Mouse (Mus musculus) CH12F3 (cell line): ENCODE results near the gene Ccdc74a.

Experiments
- in situ Hi-C: fragments of 300-500 bp; cut with MboI; formaldehyde crosslinking; loops from 2 replicates; pipeline ENCODE4 v1.14.3; 2020; ENCODE audit warnings: low sequenced_read_pairs

Ccdc74a gene

DNA sequence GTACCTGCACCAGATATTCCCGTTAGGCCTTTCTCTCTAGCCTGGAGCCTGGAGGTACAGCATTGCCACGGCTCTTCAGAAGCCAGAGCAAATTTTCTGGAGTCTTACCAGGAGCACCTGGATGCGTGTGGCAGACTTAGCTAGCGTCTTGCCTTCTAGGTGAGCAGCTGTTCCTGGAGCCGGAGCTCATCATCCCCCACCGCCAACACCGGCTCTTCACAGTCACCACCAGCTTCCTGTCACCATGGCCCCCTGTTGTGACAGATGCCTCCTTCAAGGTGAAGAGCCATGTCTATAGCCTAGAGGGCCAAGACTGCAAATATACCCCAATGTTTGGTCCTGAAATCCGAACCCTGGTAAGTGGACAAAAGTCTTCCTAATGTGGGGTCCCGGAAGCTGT lies 5.6 kb upstream of the Ccdc74a start:
- in situ Hi-C loops = no loop called here

DNA sequence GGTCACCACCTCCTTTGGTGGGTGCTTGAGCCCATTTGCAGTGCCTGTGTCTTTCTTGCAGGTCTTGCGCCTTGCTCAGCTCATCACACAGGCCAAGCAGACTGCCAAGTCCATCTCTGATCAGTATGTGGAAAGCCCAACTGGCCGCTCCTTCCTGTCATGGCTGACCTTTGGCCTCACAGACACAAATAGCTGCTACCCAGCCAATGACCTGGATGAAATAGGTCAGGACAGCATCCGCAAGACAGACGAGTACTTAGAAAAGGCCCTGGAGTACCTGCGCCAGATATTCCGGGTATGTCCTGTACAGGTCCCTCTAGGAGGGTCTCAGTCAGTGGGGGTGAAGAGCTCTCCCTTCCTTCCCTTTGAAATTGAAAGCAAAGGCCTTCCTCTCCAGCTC lies 5.0 kb upstream of the Ccdc74a start:
- in situ Hi-C loops = no loop called here

DNA sequence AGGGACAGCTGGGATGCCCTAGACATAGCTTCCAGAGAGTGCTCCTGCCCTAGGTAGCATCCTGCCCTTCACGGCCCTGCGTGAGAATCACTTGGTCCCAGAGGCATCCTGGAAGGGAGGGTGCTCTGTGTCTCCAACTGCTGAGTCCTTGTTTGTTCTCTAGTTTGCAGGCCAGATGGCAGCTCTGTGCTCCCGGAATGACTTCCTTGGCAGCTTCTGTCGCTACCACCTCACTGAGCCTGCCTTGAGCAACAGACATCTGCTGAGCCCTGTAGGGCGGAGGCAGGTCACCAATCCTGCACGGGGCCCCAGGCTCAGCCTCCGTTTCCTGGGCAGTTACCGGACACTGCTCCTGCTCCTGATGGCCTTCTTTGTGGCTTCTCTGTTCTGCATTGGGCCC lies 4.0 kb upstream of the Ccdc74a start:
- in situ Hi-C loops = no loop called here

DNA sequence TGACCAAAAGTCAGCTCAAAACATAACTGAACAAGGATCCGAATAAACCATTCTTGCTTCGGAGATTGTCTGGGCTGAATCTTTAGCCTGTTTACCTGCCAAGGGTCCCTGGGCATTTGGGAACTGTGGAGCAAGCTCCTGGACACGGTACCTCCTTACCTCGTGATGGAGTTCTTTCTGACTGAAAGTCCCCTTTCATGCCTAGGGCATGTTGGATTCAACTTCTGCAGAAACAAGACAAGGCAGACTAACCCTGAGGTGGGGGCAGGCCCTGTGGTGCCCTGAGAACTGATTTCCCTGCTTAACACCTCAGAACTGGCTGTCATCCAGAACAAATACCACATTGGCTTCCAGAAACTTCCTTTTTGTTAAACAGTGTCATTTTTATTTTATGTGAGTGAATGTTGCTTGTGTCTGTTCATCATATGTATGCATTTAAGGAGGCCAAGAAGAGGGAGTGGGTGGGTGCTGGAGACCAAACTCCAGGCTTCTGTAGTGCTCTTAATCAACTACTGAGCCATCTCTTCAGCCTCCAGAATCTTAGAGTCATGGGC lies 2.8 kb upstream of the Ccdc74a start:
- in situ Hi-C loops = no loop called here

DNA sequence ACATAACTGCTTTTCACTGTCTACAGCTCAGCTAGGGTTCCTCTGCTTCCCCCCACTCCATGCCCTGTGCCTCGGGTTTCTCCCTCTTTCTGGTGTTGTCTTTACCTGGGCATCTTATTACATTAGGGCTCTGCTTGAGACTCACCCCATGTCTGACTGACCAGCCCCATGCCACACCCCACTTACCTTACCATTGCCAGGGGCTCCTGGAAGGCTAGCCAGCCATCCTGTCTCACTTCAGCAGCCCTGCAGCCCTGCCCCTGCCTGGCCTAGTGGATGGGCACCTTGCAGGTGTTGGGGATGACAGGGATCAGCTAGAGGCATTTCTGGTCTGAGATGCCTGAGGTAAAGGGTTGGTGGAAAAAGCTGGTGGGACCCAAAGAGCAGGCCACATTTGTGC lies 886 bp downstream of the Ccdc74a start:
- in situ Hi-C loops = no loop called here

DNA sequence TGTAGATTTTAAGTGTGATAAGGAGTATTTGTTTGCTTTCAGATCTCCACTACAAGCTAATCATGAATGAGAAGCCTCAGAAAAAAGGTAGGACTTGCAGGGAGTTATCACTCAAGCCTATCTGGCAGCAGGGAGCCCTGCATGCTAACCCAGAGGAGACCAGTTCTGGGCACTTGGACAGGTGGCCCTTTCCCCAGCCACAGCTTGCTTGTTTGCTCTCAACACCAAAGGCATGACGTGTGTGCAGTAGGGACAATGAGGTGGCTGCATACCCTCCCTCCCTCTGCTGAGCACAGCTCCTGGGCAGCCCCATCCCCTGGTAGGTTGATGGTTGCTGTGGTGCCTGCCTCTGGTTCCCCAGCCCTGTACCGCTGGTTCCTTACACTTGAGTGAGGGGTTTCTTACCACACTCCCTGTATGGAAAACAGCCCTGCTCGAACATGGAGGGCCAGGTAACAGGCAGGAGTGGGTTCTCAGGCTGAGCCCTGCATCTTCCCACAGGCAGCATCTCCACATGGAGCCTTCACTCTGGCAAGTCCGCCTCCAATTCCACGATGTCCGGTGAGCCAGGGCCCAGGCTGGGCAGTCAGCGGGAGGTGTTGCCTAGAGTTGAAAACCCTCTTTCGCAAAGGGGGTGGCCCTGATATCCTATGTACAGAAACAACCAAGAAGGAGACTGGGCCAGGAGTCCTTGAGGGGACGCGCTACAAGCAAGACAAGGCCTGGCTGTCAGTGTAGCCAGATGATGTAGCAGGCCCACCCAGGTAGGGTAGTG lies 1.5 kb downstream of the Ccdc74a start:
- in situ Hi-C loops = no loop called here

DNA sequence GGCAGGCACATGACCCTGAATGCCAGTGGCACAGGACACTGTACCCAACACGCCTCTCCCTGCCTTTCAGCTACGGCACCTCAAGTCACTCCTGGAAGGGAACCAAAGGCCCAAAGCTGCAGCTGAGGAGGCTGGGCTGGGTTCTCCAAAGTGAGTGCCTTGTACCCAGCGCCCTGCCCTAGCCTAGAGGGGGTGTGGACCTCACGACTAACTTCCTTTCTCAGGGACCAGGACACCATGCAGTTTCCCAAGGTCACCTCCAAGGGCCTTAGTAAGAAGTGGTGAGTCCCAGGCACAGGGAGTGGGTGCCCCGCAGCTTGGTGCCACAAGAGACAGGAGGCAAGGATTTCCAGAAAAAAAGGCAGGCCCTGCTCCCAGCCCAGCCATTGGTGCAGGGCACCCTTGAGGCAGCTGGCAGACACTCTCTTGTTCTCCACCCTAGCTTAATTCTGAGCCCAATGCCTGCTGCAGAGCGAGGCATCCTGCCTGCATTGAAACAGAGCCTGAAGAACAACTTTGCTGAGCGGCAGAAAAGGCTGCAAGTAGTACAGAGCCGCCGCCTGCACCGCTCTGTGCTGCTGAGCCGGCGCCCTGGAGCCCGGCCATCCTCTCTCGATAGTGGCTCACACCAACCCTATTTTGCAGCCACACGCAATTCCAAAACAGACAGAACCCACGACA lies 3.8 kb downstream of the Ccdc74a start:
- in situ Hi-C loops = no loop called here

DNA sequence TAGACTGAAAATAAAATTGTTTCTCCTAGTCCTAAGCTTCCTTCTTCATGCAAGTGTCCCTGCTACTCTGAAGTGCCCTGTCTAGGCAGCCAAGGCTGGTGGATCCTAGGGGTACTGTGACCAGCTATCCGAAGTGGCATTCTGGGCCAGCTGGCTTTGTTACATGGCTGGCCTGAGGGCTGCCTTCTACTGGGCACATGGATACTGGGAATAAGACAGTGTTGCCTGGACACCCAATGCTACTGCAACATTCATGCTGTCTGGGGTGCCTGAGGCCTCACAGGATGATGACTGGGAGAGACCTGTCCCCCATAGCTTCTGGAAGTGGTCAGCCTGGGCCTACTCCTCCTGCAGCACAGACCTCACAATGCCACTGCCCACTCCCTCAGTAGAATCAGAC lies 4.4 kb downstream of the Ccdc74a start:
- in situ Hi-C loops = no loop called here

DNA sequence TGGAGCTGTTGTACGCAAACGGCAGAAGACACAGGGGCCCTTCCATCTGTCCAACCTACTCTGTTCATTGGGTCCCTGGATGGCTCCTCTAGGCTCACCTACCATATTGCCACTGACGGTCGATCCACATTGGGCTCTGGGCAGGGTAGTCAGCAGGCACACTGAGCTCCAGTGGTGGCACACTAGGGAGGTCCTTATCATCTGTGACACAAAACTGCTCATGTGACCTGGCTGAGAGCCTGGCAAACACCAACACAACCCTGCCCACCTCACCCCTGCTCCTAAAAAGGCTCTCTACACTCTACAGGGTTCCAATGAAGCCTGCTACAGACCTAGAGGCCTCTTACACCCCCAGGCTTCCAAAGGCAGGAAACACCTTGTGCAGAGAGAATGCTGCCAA lies 6.3 kb downstream of the Ccdc74a start:
- in situ Hi-C loops = no loop called here

DNA sequence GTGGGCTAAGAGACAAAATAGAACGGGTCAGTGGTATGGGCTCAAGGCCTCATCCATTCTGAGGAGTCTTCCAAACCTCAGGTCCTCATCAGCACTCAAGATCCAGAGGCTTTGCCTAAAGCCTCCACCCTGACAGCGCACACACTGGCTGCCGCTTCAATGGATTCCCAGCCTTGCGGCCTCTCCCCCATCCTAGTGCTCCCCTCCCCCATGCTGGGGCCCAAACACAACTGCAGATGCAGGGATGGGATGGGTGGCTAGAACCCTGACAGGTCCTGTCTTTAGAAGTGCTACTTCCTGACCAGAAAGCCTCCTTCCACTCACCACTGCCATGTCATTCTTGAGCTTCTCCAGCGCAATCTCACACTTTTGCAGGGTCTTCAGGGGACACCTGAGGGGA lies 7.3 kb downstream of the Ccdc74a start:
- in situ Hi-C loops = no loop called here

DNA sequence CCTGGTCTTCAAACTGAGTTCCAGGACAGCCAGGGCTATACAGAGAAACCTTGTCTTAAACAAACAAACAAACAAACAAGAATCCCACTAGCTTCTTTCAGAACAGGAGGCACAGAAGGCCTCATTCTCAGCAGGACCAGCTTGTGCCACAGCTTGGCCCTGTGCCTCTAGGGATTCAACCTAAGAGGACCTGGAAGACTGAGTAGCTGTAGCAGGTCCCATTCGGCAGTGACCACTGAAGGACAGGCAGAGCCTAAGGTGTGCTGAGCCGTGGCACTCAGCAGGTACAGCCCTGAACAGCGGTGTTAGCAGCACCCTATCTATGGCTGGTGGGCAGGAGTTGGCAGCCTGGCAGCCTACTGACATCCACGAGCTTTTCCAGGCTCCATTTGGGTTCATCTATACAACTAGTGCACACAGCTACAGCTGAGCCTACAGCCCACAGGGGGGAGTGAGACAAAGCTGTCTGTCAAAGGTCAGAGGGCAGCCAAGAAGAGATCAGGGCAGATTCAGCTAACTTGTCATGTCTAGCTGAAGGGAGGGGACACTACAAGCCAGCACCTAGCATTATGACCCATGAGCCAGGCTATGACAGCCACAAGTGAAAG lies 8.0 kb downstream of the Ccdc74a start:
- in situ Hi-C loops = no loop called here

DNA sequence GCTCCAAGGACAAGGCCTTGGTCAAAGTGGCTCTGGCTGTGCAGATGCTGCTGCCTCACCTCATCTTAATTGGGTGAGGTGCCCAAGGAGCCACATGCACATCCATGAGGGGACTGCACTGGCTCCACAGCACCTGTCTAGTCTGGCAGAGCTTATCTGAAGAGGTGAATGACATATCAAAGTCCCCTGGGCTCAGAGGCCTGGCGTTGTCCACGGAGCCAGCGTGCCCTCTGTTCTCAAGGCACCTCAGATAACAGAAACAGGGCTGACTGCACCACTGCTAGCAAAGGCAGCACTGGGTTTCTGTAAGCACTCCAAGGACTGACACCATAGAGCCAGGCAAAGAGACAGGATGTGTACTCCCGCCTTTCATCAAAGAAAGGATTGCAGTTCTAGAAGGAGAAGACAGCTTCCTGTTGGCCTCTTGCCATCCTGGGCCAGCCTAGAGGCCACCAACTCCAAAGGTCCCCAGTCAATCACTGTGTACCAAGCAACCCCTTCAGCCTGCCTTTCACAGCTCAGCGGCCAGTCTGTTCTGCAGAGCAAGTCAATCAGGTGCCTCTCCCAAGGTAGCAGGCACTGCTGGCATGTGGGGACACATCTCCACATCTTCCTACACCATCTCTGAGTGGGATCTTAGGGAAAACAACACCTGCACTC lies 10.1 kb downstream of the Ccdc74a start:
- in situ Hi-C loops = no loop called here

DNA sequence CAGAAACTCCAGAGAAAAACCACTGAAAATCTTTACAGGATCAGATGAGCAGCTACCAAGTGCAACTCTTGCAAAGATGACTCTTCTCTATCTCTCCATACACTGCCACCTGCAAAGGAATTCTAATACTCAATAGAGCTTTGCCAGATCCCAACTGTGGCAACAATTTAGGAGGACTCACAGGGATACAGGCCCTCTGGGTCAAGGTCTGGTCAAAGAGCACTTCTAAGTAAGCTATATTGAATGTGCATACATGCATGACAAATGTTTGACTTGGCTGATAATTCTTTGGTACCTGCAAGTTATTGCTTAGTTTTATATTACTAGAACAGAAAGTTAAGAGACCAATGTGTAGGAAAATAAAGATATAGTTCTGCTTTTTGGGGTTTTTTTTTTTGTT lies 19.3 kb downstream of the Ccdc74a start:
- in situ Hi-C loops = no loop called here

DNA sequence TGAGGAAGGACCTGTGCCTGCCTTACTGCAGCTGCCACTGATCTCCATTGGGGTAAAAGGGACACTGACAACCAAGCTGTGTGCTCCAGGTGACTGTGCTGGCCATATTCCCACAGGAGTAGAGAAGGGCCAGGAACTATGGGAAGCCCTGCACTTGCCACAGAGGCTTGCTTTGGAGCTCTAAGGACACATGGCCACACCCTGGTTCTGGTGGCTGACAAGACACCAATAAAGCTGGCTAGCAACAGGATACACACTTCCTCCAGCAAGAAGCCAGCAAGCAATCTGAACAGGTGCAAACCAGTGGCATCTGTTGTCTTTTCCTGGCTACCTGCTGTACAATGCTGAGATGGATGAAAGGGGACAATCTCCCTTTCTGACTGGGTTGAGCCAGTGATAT lies 23.6 kb downstream of the Ccdc74a start:
- in situ Hi-C loops = no loop called here

DNA sequence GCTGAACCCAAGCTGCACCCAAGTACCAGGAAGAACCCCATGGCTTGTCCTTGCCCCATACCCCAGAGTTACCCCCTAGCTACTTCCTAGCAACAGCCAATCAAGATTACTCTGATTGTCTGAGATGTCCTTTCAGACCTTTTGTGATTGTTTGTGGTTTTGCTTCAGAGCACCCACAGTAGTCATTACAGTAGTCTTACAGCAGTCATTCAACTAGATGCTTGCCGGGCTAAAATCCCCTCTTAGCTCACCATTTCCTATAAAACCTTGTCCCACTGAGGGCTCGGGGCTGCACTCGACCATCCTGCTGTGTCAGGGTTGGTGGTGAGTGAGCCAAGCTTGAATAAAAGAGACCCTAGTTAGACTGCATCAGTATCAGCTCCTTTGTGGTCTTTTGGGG lies 48.6 kb downstream of the Ccdc74a start:
- in situ Hi-C loops = no loop called here
